Mouse (Mus musculus) lung, embryonic 14.5 days (tissue): Measurements from ENCODE around the gene Immp2l. TPM values are rescaled to one million over a fixed set of nuclear protein-coding genes. Genes with fewer than 3 reads are reported as not detected.

Experiments
- ATAC-seq: fragments of 200-750 bp; cut with Nextera tagmentation; 2 replicates; pipeline ENCODE4 v1.8.0; 2017; ENCODE audit warnings: mild to moderate bottlenecking, moderate TSS enrichment, moderate library complexity; ENCODE audit not compliant: insufficient read depth
- DNase-seq: peaks from one replicate; pipeline ENCODE4 v3.0.0-alpha.2; 2015
- H3K27ac ChIP-seq: fragments of 300-500 bp; sonication (generic); 2 replicates; pipeline ENCODE4 v1.5.1; 2014; ENCODE audit warnings: low read depth, mild to moderate bottlenecking, moderate library complexity
- H3K27me3 ChIP-seq: fragments of 300-500 bp; sonication (generic); 2 replicates; pipeline ENCODE4 v1.6.1; 2014; ENCODE audit warnings: low read length, control low read depth; ENCODE audit not compliant: insufficient read depth
- H3K36me3 ChIP-seq: fragments of 300-500 bp; sonication (generic); 2 replicates; pipeline ENCODE4 v1.6.1; 2014; ENCODE audit warnings: control low read depth; ENCODE audit not compliant: insufficient read depth
- H3K4me1 ChIP-seq: fragments of 300-500 bp; sonication (generic); 2 replicates; pipeline ENCODE4 v1.6.1; 2014; ENCODE audit warnings: antibody characterized with exemption, control low read depth; ENCODE audit not compliant: insufficient read depth
- H3K4me2 ChIP-seq: fragments of 300-500 bp; sonication (generic); 2 replicates; pipeline ENCODE4 v1.6.1; 2014; ENCODE audit warnings: mild to moderate bottlenecking
- H3K4me3 ChIP-seq: fragments of 300-500 bp; sonication (generic); 2 replicates; pipeline ENCODE4 v1.5.1; 2014; ENCODE audit warnings: low read depth, low read length
- H3K9ac ChIP-seq: fragments of 300-500 bp; sonication (generic); 2 replicates; pipeline ENCODE4 v1.6.1; 2014
- H3K9me3 ChIP-seq: fragments of 300-500 bp; sonication (generic); 2 replicates; pipeline ENCODE4 v1.6.1; 2016; ENCODE audit warnings: low read depth, low read length, control low read depth
- CTCF ChIP-seq: IDR thresholded peaks from 2 replicates; pipeline ENCODE4 v1.5.1; 2016; ENCODE audit warnings: antibody characterized with exemption, low read depth
- WGBS: fragments of 180-500 bp; shearing (Covaris S2); extraction: QIAGEN DNeasy Blood & Tissue Kit; methylation state at CpG from one replicate; pipeline ENCODE4 v1.1.7; 2014; 5-methylcytosine and 5-hydroxymethylcytosine counted together
- polyA plus RNA-seq: library from polyadenylated mRNA; unstranded; fragments of >200 nt; fragmentation: Nextera tagmentation; extraction: Ambion mirVana; gene quantifications from 2 replicates; pipeline ENCODE4 v1.2.1, GENCODE M21; 2014

Immp2l gene
- polyA plus RNA-seq, 1 experiment from 2014 or later = 12.5 TPM

DNA sequence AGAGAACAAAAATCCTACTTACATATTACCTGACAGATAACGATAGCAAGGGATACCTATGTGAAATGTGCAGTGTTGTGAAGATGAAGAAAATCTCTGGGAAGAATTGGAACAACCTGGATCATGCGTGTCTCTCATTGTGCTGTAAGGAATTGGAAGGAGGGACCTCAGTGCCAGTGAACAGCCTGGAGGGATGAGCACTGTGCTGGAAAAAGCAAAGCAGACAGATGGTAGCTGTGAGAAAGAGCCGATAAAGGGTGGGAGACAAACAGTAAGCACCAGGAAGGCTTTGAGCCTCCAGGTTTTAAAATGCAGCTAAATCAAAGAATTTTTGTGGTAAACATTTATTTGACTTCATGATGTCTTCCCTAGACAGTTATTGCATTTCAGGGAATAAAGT, 591.4 kb downstream of the Immp2l start:
- no peak for ATAC-seq
- Histone ChIP-seq H3K4me1 (no peaks in the 10 kb centered on the region), H3K4me2 (no peak overlapping the region), H3K4me3 (no peak overlapping the region), H3K36me3 (no peaks in the 10 kb centered on the region), H3K27ac (no peak overlapping the region), H3K9ac (no peak overlapping the region), H3K9me3 (no peaks in the 10 kb centered on the region), H3K27me3 (no peaks in the 10 kb centered on the region)
- no peak for TF ChIP-seq CTCF
- WGBS = 81% methylated on average over 3 of the region's 3 CpGs
- no peak for DNase-seq

DNA sequence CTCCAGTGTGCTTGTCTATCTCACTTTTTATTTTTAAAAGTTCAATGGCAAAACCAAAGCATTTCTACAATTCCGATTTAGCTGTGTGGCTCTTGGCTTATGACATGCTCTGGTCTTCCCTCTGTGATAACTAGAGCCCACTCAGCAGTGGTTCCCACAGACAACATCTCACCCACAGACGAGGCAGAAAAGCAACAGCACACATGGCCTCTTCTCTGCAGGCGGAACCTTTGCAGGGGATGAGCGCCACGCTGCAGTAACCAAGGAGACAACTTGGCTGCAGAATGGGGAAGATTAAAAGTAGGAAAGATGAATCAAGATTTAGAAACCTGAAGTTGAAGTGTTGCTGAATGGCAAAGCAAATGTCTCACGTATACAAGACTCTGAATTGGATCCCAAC, 597.5 kb downstream of the Immp2l start:
- no peak for TF ChIP-seq CTCF
- no peak overlapping the region for H3K27ac ChIP-seq
- no peak for DNase-seq

DNA sequence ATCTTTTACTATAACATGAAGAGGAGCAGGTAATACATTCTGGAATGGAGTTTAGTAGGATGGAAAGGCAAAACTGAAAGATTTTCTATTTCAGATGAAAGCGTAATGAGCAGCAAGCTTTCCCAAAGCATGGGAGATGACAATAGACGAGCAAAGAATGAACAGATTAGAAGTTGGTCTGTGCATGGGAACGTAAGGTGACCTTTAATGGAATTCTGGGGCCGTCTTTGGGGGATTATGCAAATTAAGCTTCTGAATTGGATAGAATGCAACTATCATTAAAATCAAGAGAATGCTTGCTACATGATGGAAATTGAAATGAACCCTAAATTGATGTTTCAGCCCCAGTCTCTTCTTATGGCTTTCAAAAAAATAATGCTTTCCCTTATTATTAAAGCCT, 619.4 kb downstream of the Immp2l start:
- Histone ChIP-seq H3K27ac (no peak overlapping the region), H3K4me1 (peaks cover 3% of the 10 kb centered on the region; the same call in 1 of the 2 replicates), H3K27me3 (no peaks in the 10 kb centered on the region), H3K9ac (no peak overlapping the region), H3K4me3 (no peak overlapping the region), H3K4me2 (no peak overlapping the region), H3K36me3 (no peaks in the 10 kb centered on the region), H3K9me3 (no peaks in the 10 kb centered on the region)
- TF ChIP-seq CTCF = no peak
- 79% methylated on average over 4 of the region's 4 CpGs for WGBS
- no peak for DNase-seq
- no peak for ATAC-seq

More for the DNA sequence above, 597.5 kb downstream of the Immp2l start:
- H3K27me3 ChIP-seq = no peaks in the 10 kb centered on the region
- no peak overlapping the region for H3K4me3 ChIP-seq
- ATAC-seq = no peak
- H3K9ac ChIP-seq = no peak overlapping the region
- no peaks in the 10 kb centered on the region for H3K9me3 ChIP-seq
- no peak overlapping the region for H3K4me2 ChIP-seq
- no peaks in the 10 kb centered on the region for H3K4me1 ChIP-seq
- 80% methylated on average over 6 of the region's 6 CpGs for WGBS
- no peaks in the 10 kb centered on the region for H3K36me3 ChIP-seq

DNA sequence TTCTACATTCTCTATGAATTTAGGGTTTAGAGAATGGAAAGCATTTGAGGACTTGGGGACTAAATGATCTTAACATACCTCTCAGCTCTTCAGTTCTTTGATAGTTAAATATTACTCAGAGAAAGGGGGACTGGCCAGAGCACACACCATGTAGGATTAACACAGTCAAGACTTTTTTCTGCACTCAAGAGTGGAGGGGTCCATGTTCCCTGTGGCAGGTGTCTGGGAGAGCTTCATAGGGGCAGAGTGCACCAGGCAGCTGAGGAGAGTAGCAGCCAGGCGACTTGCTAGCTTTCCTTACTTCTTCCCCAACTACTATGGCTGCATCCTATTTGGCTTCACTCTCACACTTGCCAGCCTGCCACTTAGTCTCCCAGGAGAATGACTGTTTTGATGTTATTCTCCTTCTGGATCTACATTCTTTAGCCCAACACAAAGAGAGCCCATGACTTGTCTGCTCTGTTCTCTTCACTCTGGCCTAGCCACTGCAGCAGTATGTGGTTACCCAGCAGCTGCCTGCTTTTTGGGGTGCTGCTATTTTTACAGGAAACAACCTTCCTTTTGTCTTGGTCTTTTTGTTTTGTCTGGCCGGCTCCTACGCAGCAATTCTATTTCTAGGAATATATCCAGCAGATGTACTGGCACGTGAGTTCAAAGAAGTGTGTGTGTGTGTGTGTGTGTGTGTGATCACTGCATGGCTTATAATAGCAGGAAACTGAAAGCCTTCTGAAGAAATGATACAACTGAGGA, 621.1 kb downstream of the Immp2l start:
- H3K36me3 ChIP-seq = no peaks in the 10 kb centered on the region
- WGBS = 54% methylated on average over 4 of the region's 4 CpGs
- ATAC-seq = no peak

DNA sequence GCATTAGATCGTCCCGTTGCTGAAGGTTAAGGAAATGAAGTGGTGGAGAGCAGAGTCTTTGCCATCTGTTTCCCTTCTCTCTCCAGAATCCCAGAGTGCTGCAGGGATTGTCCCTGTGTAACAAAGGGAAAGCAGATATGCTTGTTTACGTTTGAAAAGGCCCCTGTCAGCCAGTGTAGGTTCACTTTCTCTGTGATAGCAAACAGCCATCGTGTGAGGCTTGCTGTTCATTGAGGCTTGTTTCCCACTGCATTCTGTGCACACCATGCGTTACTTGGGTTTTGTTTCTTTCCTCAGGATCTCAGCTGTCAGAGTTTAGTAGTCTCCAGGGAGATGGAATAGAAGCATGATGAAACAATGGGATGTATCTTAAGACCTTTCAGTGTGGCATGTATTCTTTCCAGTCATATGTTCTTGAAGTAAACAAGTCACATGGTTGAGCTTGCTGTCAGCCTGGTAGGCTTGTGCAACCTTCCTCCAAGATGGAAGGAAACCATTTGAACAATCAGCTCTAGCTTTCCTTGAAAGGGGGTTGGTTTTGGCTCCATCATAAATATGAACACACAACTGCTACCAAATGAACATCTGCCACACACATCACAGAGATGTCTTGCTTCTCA, 623.2 kb downstream of the Immp2l start:
- peak overlapping the region; percentile 54; the same call in 1 of the 2 replicates for H3K27ac ChIP-seq
- no peaks in the 10 kb centered on the region for H3K27me3 ChIP-seq
- WGBS = 14% methylated on average over 5 of the region's 5 CpGs
- ATAC-seq (peak; percentile 91), DNase-seq (peak; percentile 73)
- H3K4me2 ChIP-seq = no peak overlapping the region
- H3K9me3 ChIP-seq = no peaks in the 10 kb centered on the region
- peaks cover 3% of the 10 kb centered on the region; the same call in 1 of the 2 replicates for H3K4me1 ChIP-seq
- no peaks in the 10 kb centered on the region for H3K36me3 ChIP-seq
- no peak overlapping the region for H3K9ac ChIP-seq
- no peak for TF ChIP-seq CTCF
- no peak overlapping the region for H3K4me3 ChIP-seq

More for the DNA sequence above, 621.1 kb downstream of the Immp2l start:
- Histone ChIP-seq H3K4me1 (peaks cover 3% of the 10 kb centered on the region; the same call in 1 of the 2 replicates), H3K27ac (no peak overlapping the region), H3K27me3 (no peaks in the 10 kb centered on the region), H3K4me3 (no peak overlapping the region), H3K9ac (no peak overlapping the region), H3K4me2 (no peak overlapping the region), H3K9me3 (no peaks in the 10 kb centered on the region)
- DNase-seq = no peak
- TF ChIP-seq CTCF = no peak

DNA sequence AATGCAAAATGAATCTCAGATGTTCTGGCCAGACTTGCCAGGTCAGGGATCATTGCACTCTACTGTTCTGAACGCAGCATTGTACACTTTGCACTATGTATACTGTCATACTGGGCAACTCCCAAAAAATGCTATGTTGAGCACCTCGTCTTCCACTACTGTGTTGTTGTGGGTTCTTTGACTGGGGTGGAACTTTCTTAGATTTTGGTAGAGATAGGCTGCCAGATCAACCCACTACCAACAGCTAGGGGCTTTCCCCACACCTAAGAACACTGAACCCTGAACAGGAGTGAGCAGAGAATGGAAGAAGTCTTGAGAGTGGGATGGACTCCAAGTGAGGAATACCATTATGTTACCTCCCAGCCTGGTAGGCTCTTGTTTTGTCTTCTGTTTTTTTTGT, 623.8 kb downstream of the Immp2l start:
- DNase-seq (no peak), ATAC-seq (no peak)
- no peak overlapping the region for H3K4me2 ChIP-seq
- TF ChIP-seq CTCF = no peak
- no peaks in the 10 kb centered on the region for H3K36me3 ChIP-seq
- no peaks in the 10 kb centered on the region for H3K27me3 ChIP-seq
- H3K4me3 ChIP-seq = no peak overlapping the region
- 77% methylated on average over 2 of the region's 2 CpGs for WGBS
- H3K4me1 ChIP-seq = peaks cover 3% of the 10 kb centered on the region; the same call in 1 of the 2 replicates
- H3K27ac ChIP-seq = no peak overlapping the region
- H3K9me3 ChIP-seq = no peaks in the 10 kb centered on the region
- no peak overlapping the region for H3K9ac ChIP-seq

DNA sequence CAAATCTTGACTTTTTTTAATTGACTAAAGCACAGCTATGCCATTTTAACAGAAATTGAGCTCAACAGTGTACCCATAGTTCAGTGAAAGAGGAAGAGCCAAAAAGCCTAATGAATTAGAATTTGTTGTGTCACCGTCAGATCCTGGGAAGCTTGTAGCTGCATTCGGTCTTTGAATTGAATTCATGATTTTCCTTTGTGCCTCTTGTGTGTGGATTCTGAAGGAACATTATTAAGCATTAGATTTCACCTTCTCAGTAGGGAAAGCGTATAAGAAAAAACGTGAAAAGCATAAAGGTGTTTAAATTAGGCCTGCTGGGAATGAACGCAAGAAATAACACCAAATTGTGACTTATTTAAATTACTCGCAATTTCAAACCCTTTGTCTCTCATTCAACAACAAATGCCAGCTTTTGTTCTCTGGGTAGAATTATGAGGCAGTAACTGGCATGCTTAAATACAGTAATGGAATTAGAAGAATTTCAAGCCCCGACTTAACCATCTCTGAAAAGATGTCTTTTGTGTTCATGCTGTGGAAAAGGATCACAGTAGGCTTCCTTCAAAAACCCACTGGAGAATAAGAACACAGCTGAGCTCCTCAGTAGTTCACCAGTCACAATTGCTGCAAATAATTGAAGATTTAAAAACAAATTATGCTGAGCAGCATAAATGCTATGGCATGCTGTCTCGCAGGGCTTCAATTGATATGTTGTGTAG, 626.1 kb downstream of the Immp2l start:
- Histone ChIP-seq H3K9ac (no peak overlapping the region), H3K36me3 (no peaks in the 10 kb centered on the region), H3K27me3 (no peaks in the 10 kb centered on the region), H3K4me2 (no peak overlapping the region), H3K4me1 (0 out of 2 replicates have a peak, but pooled peaks cover 3% of the 10 kb centered on the region), H3K9me3 (no peaks in the 10 kb centered on the region), H3K27ac (no peak overlapping the region), H3K4me3 (no peak overlapping the region)
- no peak for TF ChIP-seq CTCF
- ATAC-seq (no peak), DNase-seq (no peak)
- WGBS = 78% methylated on average over 8 of the region's 8 CpGs
